Mouse (Mus musculus) erythroblast, embryonic 14.5 days (primary cell): ENCODE measurements around the gene AI464131.

Source experiments
- GATA1 ChIP-seq: IDR thresholded peaks from 2 replicates; pipeline ENCODE4 v1.6.1; 2012; ENCODE audit warnings: low read length, inconsistent platforms, mixed read lengths
- TAL1 ChIP-seq: IDR thresholded peaks from 3 replicates; pipeline ENCODE4 v1.6.1; 2012; ENCODE audit warnings: low read length, inconsistent platforms, mixed read lengths

DNA sequence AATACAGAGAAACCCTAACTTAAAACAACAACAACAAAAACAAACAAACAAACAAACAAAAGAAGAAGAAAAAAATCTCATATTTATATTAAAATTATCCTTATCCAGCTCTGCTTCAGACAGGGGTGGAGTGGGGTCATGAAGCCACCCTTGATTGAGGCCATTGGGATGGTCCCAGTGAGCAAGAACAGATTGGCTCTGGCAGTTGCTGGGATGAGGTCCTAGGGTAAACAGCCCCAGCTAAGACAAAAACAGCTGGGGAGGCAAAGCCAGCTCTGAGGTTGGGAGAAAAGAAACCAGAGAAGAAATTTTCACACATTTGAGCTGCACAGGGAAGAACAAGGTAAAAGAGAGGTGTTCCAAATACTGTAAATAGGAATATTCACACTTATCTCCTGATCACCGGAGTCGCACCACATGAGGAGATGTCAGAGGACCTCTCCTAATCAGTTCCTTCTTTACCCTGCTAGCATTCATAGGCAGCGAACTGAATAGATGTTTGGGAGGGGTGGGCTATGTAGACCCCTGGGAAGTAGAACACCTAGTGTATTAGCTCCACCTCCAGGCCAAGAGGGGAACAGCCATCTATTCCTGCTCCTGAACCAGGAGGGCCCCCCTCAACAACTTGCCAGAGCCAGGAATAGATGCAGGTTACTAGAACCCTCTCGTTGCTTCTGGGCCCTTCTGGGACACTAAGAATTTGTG lies 24.0 kb downstream of the AI464131 start:
- TF ChIP-seq TAL1 (no peak), GATA1 (no peak)
